Mouse (Mus musculus) megakaryocyte, embryonic 14.5 days (primary cell): Measurements from ENCODE around the gene Gm5134. TPM values are rescaled to one million over a fixed set of nuclear protein-coding genes. Genes with fewer than 3 reads are reported as not detected.
A peak's percentile ranks its signal among the peaks of the same experiment; 100 is the strongest.

Source experiments
- H3K27me3 ChIP-seq: replicated peaks from 2 replicates; pipeline ENCODE3; 2012; ENCODE audit warnings: inconsistent platforms
- H3K36me3 ChIP-seq: replicated peaks from 2 replicates; pipeline ENCODE3; 2012; ENCODE audit warnings: low read length, inconsistent platforms, mixed read lengths
- H3K4me1 ChIP-seq: 2 replicates; pipeline ENCODE4 v1.6.1; 2012; ENCODE audit warnings: inconsistent platforms
- H3K4me3 ChIP-seq: replicated peaks from 2 replicates; pipeline ENCODE3; 2012; ENCODE audit warnings: moderate library complexity, mild to moderate bottlenecking, inconsistent platforms
- H3K9me3 ChIP-seq: 2 replicates; pipeline ENCODE4 v1.6.1; 2012; ENCODE audit warnings: inconsistent platforms
- FLI1 ChIP-seq: IDR thresholded peaks from 2 replicates; pipeline ENCODE4 v1.6.1; 2012; ENCODE audit warnings: low read length, inconsistent platforms, mixed read lengths
- GATA1 ChIP-seq: IDR thresholded peaks from 3 replicates; pipeline ENCODE4 v1.6.1; 2012; ENCODE audit warnings: mixed read lengths, low read length, inconsistent platforms, borderline replicate concordance
- polyA plus RNA-seq: library from polyadenylated mRNA; stranded (reverse); fragments of >175 nt; gene quantifications from 2 replicates; pipeline ENCODE4 v1.2.3, GENCODE M21; 2012; ENCODE audit warnings: low replicate concordance; ENCODE audit not compliant: insufficient read depth

Gm5134 gene
- polyA plus RNA-seq, 1 experiment = not detected

GRCm38 (mm10) chr10:75948079-75948478 lies 6.2 kb upstream of the Gm5134 start:
- peaks cover 11% of the 10 kb centered on the region for H3K4me1 ChIP-seq
- no peaks in the 10 kb centered on the region for H3K36me3 ChIP-seq
- H3K27me3 ChIP-seq = peaks cover 65% of the 10 kb centered on the region
- no peaks in the 10 kb centered on the region for H3K9me3 ChIP-seq
- TF ChIP-seq FLI1 (no peak), GATA1 (no peak)
- H3K4me3 ChIP-seq = no peak overlapping the region

GRCm38 (mm10) chr10:75949053-75950045 lies 5.0 kb upstream of the Gm5134 start:
- peaks cover 69% of the 10 kb centered on the region for H3K27me3 ChIP-seq
- H3K4me1 ChIP-seq = peaks cover 17% of the 10 kb centered on the region
- TF ChIP-seq GATA1 = no peak
- TF ChIP-seq FLI1 = no peak
- H3K36me3 ChIP-seq = no peaks in the 10 kb centered on the region
- H3K4me3 ChIP-seq = no peak overlapping the region
- no peaks in the 10 kb centered on the region for H3K9me3 ChIP-seq

GRCm38 (mm10) chr10:75950791-75951210 lies 3.5 kb upstream of the Gm5134 start:
- H3K27me3 ChIP-seq = peaks cover 73% of the 10 kb centered on the region
- H3K36me3 ChIP-seq = no peaks in the 10 kb centered on the region
- TF ChIP-seq GATA1 (no peak), FLI1 (no peak)
- H3K9me3 ChIP-seq = no peaks in the 10 kb centered on the region
- H3K4me3 ChIP-seq = peak overlapping the region; percentile 72
- H3K4me1 ChIP-seq = peaks cover 20% of the 10 kb centered on the region

- no peaks in the 10 kb centered on the region for H3K9me3 ChIP-seq
- TF ChIP-seq GATA1 (no peak), FLI1 (no peak)
- no peaks in the 10 kb centered on the region for H3K36me3 ChIP-seq
- peak overlapping the region; percentile 86 for H3K4me3 ChIP-seq
- peaks cover 68% of the 10 kb centered on the region for H3K27me3 ChIP-seq
- peaks cover 20% of the 10 kb centered on the region for H3K4me1 ChIP-seq
Observed at GRCm38 (mm10) chr10:75951424-75952050, 2.8 kb upstream of the Gm5134 start.

GRCm38 (mm10) chr10:75973846-75974245 lies 19.5 kb downstream of the Gm5134 start:
- TF ChIP-seq FLI1 (no peak), GATA1 (no peak)
- Histone ChIP-seq H3K4me3 (peak overlapping the region; percentile 46), H3K36me3 (no peaks in the 10 kb centered on the region), H3K9me3 (peaks cover 34% of the 10 kb centered on the region), H3K4me1 (no peaks in the 10 kb centered on the region), H3K27me3 (peaks cover 10% of the 10 kb centered on the region)

- no peak for TF ChIP-seq GATA1
- TF ChIP-seq FLI1 = no peak
- H3K9me3 ChIP-seq = peaks cover 34% of the 10 kb centered on the region
- H3K4me1 ChIP-seq = no peaks in the 10 kb centered on the region
- no peaks in the 10 kb centered on the region for H3K36me3 ChIP-seq
- peaks cover 10% of the 10 kb centered on the region for H3K27me3 ChIP-seq
- no peak overlapping the region for H3K4me3 ChIP-seq
Observed at GRCm38 (mm10) chr10:75975216-75975615, 20.9 kb downstream of the Gm5134 start.

- Histone ChIP-seq H3K9me3 (peaks cover 14% of the 10 kb centered on the region), H3K4me1 (no peaks in the 10 kb centered on the region), H3K4me3 (no peak overlapping the region), H3K36me3 (no peaks in the 10 kb centered on the region), H3K27me3 (peaks cover 11% of the 10 kb centered on the region)
- no peak for TF ChIP-seq GATA1
- no peak for TF ChIP-seq FLI1
Observed at GRCm38 (mm10) chr10:75978119-75978834, 24.0 kb downstream of the Gm5134 start.

GRCm38 (mm10) chr10:75978835-75979157 lies 24.5 kb downstream of the Gm5134 start:
- Histone ChIP-seq H3K4me3 (no peak overlapping the region), H3K9me3 (peaks cover 9% of the 10 kb centered on the region), H3K36me3 (no peaks in the 10 kb centered on the region), H3K4me1 (no peaks in the 10 kb centered on the region), H3K27me3 (peaks cover 11% of the 10 kb centered on the region)
- TF ChIP-seq GATA1 (no peak), FLI1 (no peak)

GRCm38 (mm10) chr10:75979432-75979831 lies 25.1 kb downstream of the Gm5134 start:
- no peaks in the 10 kb centered on the region for H3K4me1 ChIP-seq
- TF ChIP-seq GATA1 (no peak), FLI1 (no peak)
- H3K9me3 ChIP-seq = peaks cover 5% of the 10 kb centered on the region; the same call in 1 of the 2 replicates
- peaks cover 8% of the 10 kb centered on the region for H3K27me3 ChIP-seq
- H3K4me3 ChIP-seq = no peak overlapping the region
- no peaks in the 10 kb centered on the region for H3K36me3 ChIP-seq
